Mouse (Mus musculus) limb, embryonic 13.5 days (tissue): ENCODE data around the gene Glyctk. TPM values are rescaled to one million over a fixed set of nuclear protein-coding genes. Genes with fewer than 3 reads are reported as not detected.
A peak's percentile ranks its signal among the peaks of the same experiment; 100 is the strongest.

Experiments
- ATAC-seq: fragments of 200-750 bp; cut with Nextera tagmentation; 2 replicates; pipeline ENCODE4 v1.8.0; 2017; ENCODE audit warnings: low read depth, moderate number of reproducible peaks, moderate TSS enrichment; ENCODE audit not compliant: low FRiP score
- H3K27ac ChIP-seq: fragments of 300-500 bp; sonication (generic); 2 replicates; pipeline ENCODE4 v1.5.1; 2015; ENCODE audit warnings: inconsistent platforms, mild to moderate bottlenecking, moderate library complexity
- H3K27me3 ChIP-seq: fragments of 300-500 bp; sonication (generic); 2 replicates; pipeline ENCODE4 v1.6.1; 2015; ENCODE audit warnings: mild to moderate bottlenecking, inconsistent platforms
- H3K36me3 ChIP-seq: fragments of 300-500 bp; sonication (generic); 2 replicates; pipeline ENCODE4 v1.6.1; 2015; ENCODE audit warnings: inconsistent platforms, mild to moderate bottlenecking, moderate library complexity
- H3K4me1 ChIP-seq: fragments of 300-500 bp; sonication (generic); 2 replicates; pipeline ENCODE4 v1.6.1; 2015; ENCODE audit warnings: inconsistent platforms
- H3K4me2 ChIP-seq: fragments of 300-500 bp; sonication (generic); replicated peaks from 2 replicates; pipeline ENCODE4 v1.6.1; 2015; ENCODE audit warnings: inconsistent platforms, mild to moderate bottlenecking, moderate library complexity
- H3K4me3 ChIP-seq: fragments of 300-500 bp; sonication (generic); 2 replicates; pipeline ENCODE4 v1.5.1; 2015; ENCODE audit warnings: moderate library complexity, mild to moderate bottlenecking, inconsistent platforms
- H3K9ac ChIP-seq: fragments of 300-500 bp; sonication (generic); 2 replicates; pipeline ENCODE4 v1.6.1; 2015; ENCODE audit warnings: mild to moderate bottlenecking, inconsistent platforms
- H3K9me3 ChIP-seq: fragments of 300-500 bp; sonication (generic); 2 replicates; pipeline ENCODE4 v1.6.1; 2016; ENCODE audit warnings: inconsistent platforms
- WGBS: fragments of 180-500 bp; shearing (Covaris S2); methylation state at CpG from one replicate; pipeline ENCODE4 v1.1.7; 2015; 5-methylcytosine and 5-hydroxymethylcytosine counted together
- polyA plus RNA-seq: library from polyadenylated mRNA; unstranded; fragments of >200 nt; fragmentation: Nextera tagmentation; extraction: Ambion mirVana; gene quantifications from 2 replicates; pipeline ENCODE4 v1.2.1, GENCODE M21; 2015

The Glyctk gene
- polyA plus RNA-seq, 1 experiment from 2014 or later = 3.2 TPM

GRCm38 (mm10) chr9:106139763-106140162 lies 18.2 kb downstream of the Glyctk start:
- peaks cover 6% of the 10 kb centered on the region for H3K4me1 ChIP-seq
- H3K9me3 ChIP-seq = no peaks in the 10 kb centered on the region
- no peak overlapping the region for H3K4me2 ChIP-seq
- H3K9ac ChIP-seq = no peak overlapping the region
- no peak overlapping the region for H3K27ac ChIP-seq
- ATAC-seq = no peak
- WGBS = 10% methylated on average over 10 of the region's 10 CpGs
- no peak overlapping the region for H3K4me3 ChIP-seq
- peaks cover 4% of the 10 kb centered on the region; the same call in 1 of the 2 replicates for H3K27me3 ChIP-seq
- no peaks in the 10 kb centered on the region for H3K36me3 ChIP-seq

GRCm38 (mm10) chr9:106137671-106138216 lies 20.2 kb downstream of the Glyctk start:
- Histone ChIP-seq H3K4me3 (no peak overlapping the region), H3K27ac (no peak overlapping the region), H3K9ac (no peak overlapping the region), H3K9me3 (no peaks in the 10 kb centered on the region), H3K4me2 (no peak overlapping the region), H3K4me1 (peaks cover 6% of the 10 kb centered on the region), H3K36me3 (no peaks in the 10 kb centered on the region), H3K27me3 (peaks cover 4% of the 10 kb centered on the region; the same call in 1 of the 2 replicates)
- WGBS = 43% methylated on average over 10 of the region's 10 CpGs
- no peak for ATAC-seq

DNA sequence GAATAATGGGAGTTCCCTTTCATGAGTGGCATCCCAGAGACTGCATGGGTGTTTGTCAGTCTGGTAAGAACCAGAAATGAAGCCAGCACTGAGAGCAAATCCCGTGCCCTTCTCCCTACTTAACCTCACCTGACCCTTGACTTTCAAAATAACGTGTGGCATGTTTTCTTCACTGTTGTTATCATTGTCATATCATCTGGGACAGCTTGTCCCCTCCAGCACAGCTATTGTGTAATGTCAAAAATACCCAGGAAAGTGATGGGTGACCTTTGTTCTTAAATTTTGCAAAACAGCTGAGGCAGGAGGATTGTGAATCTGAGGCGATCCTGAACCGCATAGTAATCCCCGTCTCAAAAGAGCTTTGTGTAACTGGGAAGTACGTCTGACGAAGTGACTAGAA lies 27.7 kb downstream of the Glyctk start:
- Histone ChIP-seq H3K27me3 (no peaks in the 10 kb centered on the region), H3K9ac (no peak overlapping the region), H3K4me2 (no peak overlapping the region), H3K9me3 (no peaks in the 10 kb centered on the region), H3K36me3 (no peaks in the 10 kb centered on the region), H3K4me3 (no peak overlapping the region), H3K27ac (no peak overlapping the region), H3K4me1 (peaks cover 3% of the 10 kb centered on the region; the same call in 1 of the 2 replicates)
- WGBS = 78% methylated on average over 7 of the region's 7 CpGs
- no peak for ATAC-seq

GRCm38 (mm10) chr9:106129072-106129471 lies 28.9 kb downstream of the Glyctk start:
- no peak overlapping the region for H3K9ac ChIP-seq
- H3K4me3 ChIP-seq = no peak overlapping the region
- H3K4me1 ChIP-seq = peaks cover 3% of the 10 kb centered on the region; the same call in 1 of the 2 replicates
- H3K36me3 ChIP-seq = no peaks in the 10 kb centered on the region
- no peaks in the 10 kb centered on the region for H3K27me3 ChIP-seq
- 71% methylated on average over 2 of the region's 2 CpGs for WGBS
- H3K4me2 ChIP-seq = no peak overlapping the region
- ATAC-seq = no peak
- no peaks in the 10 kb centered on the region for H3K9me3 ChIP-seq
- H3K27ac ChIP-seq = no peak overlapping the region

DNA sequence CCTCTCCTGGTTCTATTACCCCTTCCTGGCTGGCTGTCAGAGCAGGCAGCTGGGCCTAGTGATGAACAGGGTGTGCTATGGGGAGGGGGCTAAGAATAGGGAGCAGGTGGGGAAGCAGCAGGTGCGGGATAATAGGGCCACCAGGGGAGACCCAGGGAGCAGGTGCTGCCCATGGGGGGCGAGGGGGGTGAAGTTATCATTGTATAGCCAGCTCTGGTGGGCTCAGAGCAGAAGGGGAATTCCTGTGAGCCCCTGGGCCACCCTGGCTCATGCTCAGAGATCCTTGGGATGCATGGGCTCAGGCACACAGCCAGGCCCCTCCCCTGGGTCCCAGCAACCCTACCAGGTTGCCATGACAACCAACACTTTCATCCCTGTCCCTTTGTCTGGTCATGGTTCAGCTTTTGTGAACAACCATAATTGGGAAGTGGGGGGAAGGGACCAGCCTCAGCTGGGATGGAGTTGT lies 31.1 kb downstream of the Glyctk start:
- H3K36me3 ChIP-seq = no peaks in the 10 kb centered on the region
- H3K27me3 ChIP-seq = no peaks in the 10 kb centered on the region
- H3K4me3 ChIP-seq = no peak overlapping the region
- H3K4me2 ChIP-seq = no peak overlapping the region
- no peaks in the 10 kb centered on the region for H3K9me3 ChIP-seq
- peaks cover 3% of the 10 kb centered on the region; the same call in 1 of the 2 replicates for H3K4me1 ChIP-seq
- no peak overlapping the region for H3K27ac ChIP-seq
- no peak overlapping the region for H3K9ac ChIP-seq
- peak; percentile 48 for ATAC-seq
- WGBS = 64% methylated on average over 2 of the region's 2 CpGs

- Histone ChIP-seq H3K9ac (no peak overlapping the region), H3K27ac (no peak overlapping the region), H3K36me3 (no peaks in the 10 kb centered on the region), H3K9me3 (no peaks in the 10 kb centered on the region), H3K4me2 (no peak overlapping the region), H3K4me1 (peaks cover 3% of the 10 kb centered on the region; the same call in 1 of the 2 replicates), H3K4me3 (no peak overlapping the region), H3K27me3 (no peaks in the 10 kb centered on the region)
- 45% methylated on average over 4 of the region's 4 CpGs for WGBS
- ATAC-seq = no peak
Observed at GRCm38 (mm10) chr9:106123599-106123998, 34.3 kb downstream of the Glyctk start.

GRCm38 (mm10) chr9:106119075-106119474 lies 38.9 kb downstream of the Glyctk start:
- 78% methylated on average over 9 of the region's 9 CpGs for WGBS
- Histone ChIP-seq H3K36me3 (no peaks in the 10 kb centered on the region), H3K27me3 (no peaks in the 10 kb centered on the region), H3K4me1 (no peaks in the 10 kb centered on the region), H3K27ac (no peak overlapping the region), H3K4me2 (no peak overlapping the region), H3K4me3 (no peak overlapping the region), H3K9ac (no peak overlapping the region), H3K9me3 (no peaks in the 10 kb centered on the region)
- no peak for ATAC-seq

DNA sequence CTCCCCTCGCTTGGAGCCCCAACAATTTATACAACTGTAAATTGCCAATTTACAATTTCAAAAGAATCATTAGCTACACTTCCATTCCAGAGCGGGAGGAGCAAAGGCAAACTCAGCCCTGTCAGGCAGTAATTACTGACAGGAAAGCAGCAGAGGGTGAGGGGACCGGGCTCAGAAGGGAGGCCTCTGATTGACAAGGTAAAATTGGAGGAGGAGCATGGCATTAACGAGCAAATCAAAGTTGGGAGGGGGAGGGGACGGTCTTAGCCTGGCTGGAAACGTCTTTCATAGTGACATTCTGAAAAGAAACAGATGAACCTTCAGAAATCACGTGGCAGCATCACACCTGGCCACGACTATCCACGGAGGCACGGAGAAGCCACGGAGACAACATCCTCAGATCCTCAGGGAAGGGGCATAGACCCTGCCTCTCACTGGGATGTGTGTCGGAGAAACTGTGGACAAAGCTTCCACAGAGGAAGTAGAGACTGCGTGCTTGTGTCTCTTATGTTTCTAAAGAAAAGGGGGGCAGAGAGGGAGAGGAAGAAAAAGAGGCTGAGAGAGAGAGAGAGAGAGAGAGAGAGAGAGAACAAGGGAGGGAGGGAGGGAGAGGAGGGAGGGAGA lies 42.0 kb downstream of the Glyctk start:
- H3K27ac ChIP-seq = no peak overlapping the region
- 0 out of 2 replicates have a peak overlapping the region, but pooled peaks have one; percentile 2 for H3K4me2 ChIP-seq
- no peak overlapping the region for H3K4me3 ChIP-seq
- WGBS = 32% methylated on average over 13 of the region's 13 CpGs
- no peaks in the 10 kb centered on the region for H3K4me1 ChIP-seq
- no peaks in the 10 kb centered on the region for H3K36me3 ChIP-seq
- ATAC-seq = no peak
- H3K27me3 ChIP-seq = no peaks in the 10 kb centered on the region
- no peak overlapping the region for H3K9ac ChIP-seq
- peaks cover 4% of the 10 kb centered on the region; the same call in 1 of the 2 replicates for H3K9me3 ChIP-seq

DNA sequence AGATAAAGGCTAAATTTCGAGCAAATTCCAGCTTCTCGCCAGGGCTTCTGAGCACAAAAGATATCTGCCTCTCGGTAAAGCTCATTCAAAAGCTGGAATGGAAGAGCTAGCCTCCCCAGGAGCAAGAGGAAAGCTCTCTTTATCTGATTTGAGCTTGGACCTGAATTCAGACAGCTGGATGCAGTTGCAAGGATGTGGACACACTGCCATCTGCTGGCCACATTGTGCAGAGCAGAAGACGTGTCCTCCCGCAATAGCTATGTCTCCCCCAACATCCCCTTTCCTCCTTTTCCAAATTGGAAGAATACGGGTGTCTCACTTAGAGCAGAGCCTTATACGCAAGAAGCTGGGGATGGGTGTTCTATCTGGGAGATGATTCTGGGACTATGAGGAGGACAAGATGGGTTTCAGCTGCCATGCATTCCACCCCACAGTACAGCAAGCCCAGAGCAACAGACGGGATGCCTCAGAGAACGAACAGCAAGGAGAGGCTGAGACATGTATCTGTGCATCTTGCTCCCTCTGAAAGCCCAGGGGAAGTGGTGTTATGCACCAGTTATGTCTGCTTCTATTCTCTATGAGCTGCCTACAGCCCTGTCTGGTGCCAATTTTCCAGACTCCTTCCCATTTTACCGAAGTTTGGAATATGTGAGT lies 45.0 kb downstream of the Glyctk start:
- Histone ChIP-seq H3K4me2 (no peak overlapping the region), H3K36me3 (no peaks in the 10 kb centered on the region), H3K4me3 (no peak overlapping the region), H3K27ac (no peak overlapping the region), H3K9me3 (peaks cover 10% of the 10 kb centered on the region), H3K27me3 (no peaks in the 10 kb centered on the region), H3K4me1 (no peaks in the 10 kb centered on the region), H3K9ac (no peak overlapping the region)
- ATAC-seq = no peak
- WGBS = 36% methylated on average over 10 of the region's 10 CpGs

DNA sequence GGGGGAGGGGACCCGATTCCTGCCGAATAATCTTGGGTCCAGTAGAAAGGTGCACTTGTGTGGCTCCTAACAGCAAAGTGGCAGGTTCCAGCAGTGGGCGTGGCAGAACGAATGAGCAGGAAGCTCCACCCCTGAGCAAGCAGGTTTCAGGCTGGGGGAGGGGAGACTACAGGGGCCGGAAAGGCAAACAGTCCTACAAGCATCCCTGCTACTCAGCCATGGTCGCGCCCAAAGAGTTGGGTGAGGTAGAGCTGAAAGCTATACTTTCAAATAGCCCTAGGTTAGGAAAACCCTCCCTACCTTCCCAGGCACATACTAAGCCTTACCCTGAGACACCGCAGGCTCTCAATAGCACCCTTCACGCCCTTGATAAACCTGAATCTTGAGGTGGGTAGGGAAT lies 51.7 kb downstream of the Glyctk start:
- Histone ChIP-seq H3K36me3 (no peaks in the 10 kb centered on the region), H3K4me3 (no peak overlapping the region), H3K27me3 (no peaks in the 10 kb centered on the region), H3K27ac (no peak overlapping the region), H3K4me2 (no peak overlapping the region), H3K9me3 (peaks cover 9% of the 10 kb centered on the region), H3K4me1 (no peaks in the 10 kb centered on the region), H3K9ac (no peak overlapping the region)
- WGBS = 83% methylated on average over 9 of the region's 9 CpGs
- no peak for ATAC-seq

GRCm38 (mm10) chr9:106104401-106104800 lies 53.5 kb downstream of the Glyctk start:
- H3K27ac ChIP-seq = no peak overlapping the region
- 84% methylated on average over 7 of the region's 7 CpGs for WGBS

More at GRCm38 (mm10) chr9:106104401-106104800, 53.5 kb downstream of the Glyctk start:
- H3K4me2 ChIP-seq = no peak overlapping the region
- H3K4me3 ChIP-seq = no peak overlapping the region
- H3K9ac ChIP-seq = no peak overlapping the region
- no peak for ATAC-seq
- no peaks in the 10 kb centered on the region for H3K36me3 ChIP-seq
- H3K4me1 ChIP-seq = no peaks in the 10 kb centered on the region
- no peaks in the 10 kb centered on the region for H3K9me3 ChIP-seq
- H3K27me3 ChIP-seq = no peaks in the 10 kb centered on the region
